Mouse (Mus musculus): ENCODE data around the gene Cmah. TPM values are rescaled to one million over a fixed set of nuclear protein-coding genes. Genes with fewer than 3 reads are reported as not detected.

Gene Cmah
- polyA plus RNA-seq, 1 experiment from 2014 or later = 0.37 TPM

DNA sequence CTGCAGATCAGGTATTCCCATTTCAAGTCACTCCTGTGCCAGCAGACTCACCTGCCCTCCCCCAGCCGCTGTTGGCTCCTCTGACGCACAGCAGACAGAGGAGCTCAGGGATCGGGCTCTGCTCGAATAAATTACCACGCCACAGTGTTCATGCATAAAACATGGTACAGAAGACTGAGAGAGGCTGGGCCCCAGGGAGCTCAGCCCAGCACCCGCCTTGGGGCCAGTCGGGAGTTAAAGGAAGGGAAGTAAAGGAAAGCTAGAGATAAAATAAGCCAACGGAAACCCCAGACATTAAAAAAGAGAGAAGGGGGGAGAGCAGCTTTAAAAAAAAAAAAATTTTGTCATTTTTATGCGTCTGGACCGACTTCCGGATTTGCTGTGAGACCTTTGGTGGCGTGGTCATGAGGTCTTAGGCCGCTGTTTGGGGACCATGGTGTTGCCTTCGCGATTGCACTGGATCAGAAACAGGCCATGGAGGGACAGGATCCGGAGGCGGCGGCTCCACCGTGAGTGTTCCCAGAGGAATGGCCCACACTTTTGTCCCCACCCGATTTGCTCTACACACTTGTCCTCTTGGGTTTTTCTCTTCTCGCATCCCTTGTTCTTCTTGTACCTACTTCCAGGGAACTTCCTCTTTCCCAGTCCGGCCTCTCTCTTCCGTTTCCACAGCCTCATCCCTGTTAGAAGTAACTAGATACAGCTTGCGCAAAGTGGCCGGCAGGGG is 174.1 kb downstream of the Cmah start:
- Histone ChIP-seq H3K9me3 (ENCODE audit: control insufficient read depth, low read length) (no peaks in the 10 kb centered on the region), H3K27me3 (ENCODE audit: control insufficient read depth, insufficient read depth, low read length) (no peaks in the 10 kb centered on the region), H3K9ac (ENCODE audit: low read length) (no peak overlapping the region), H3K27ac (ENCODE audit: low read depth, low read length) (no peak overlapping the region), H3K36me3 (ENCODE audit: control insufficient read depth, insufficient read depth, low read length) (no peaks in the 10 kb centered on the region), H3K4me2 (no peak overlapping the region), H3K4me3 (ENCODE audit: low read depth, low read length) (no peak overlapping the region), H3K4me1 (ENCODE audit: control insufficient read depth, insufficient read depth, low read length) (no peaks in the 10 kb centered on the region)
- peak; percentile 82 for DNase-seq (ENCODE audit: low spot score, missing footprints)
- peak; percentile 83 for ATAC-seq (ENCODE audit: low FRiP score)
- 69% methylated on average over 25 of the region's 25 CpGs for WGBS

DNA sequence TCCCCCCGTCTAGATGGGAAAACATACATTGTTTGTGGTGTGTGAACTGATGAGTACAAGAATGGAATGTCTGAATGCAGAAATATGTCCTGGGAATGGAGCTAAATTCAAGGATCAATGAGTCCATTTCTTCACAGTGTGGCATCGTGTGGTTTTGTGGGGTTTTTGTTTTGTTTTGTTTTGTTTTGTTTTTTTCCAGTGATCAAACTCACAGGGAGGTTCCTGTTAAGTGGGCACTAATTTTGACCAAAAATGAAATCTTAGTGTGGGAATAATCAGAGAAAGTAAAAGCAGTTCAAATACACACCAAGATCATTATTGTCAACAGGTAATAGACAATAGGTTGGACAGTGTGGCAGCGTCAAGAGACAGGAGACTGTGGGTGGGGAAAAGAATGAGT is 174.7 kb downstream of the Cmah start:
- no peaks in the 10 kb centered on the region for H3K36me3 ChIP-seq (ENCODE audit: control insufficient read depth, insufficient read depth, low read length)
- H3K4me2 ChIP-seq = no peak overlapping the region
- no peaks in the 10 kb centered on the region for H3K4me1 ChIP-seq (ENCODE audit: control insufficient read depth, insufficient read depth, low read length)
- no peak overlapping the region for H3K4me3 ChIP-seq (ENCODE audit: low read depth, low read length)
- no peak overlapping the region for H3K27ac ChIP-seq (ENCODE audit: low read depth, low read length)
- H3K27me3 ChIP-seq (ENCODE audit: control insufficient read depth, insufficient read depth, low read length) = no peaks in the 10 kb centered on the region
- H3K9ac ChIP-seq (ENCODE audit: low read length) = no peak overlapping the region
- no peaks in the 10 kb centered on the region for H3K9me3 ChIP-seq (ENCODE audit: control insufficient read depth, low read length)
- no peak for DNase-seq (ENCODE audit: low spot score, missing footprints)
- WGBS = 89% methylated on average over 3 of the region's 3 CpGs
- no peak for ATAC-seq (ENCODE audit: low FRiP score)

DNA sequence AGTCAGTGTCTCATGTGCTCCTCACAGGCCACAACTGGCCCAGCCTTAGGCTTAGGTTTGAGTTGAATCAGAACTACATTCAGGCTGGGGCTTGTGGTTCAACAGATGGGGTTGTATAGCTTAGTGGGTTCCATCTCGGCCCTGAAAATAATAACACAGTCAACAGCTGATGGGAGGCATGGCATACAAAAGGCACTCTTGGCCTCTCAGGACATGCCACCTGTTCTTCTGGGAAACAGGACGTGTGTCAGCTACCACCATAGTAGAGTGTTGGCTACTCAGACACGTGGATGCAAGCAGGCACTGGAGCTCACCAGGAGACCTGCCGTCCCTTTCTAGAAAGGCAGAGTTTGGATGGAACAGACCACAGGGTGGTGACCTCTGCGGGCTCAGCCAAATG is 178.6 kb downstream of the Cmah start:
- DNase-seq (ENCODE audit: low spot score, missing footprints) = no peak
- 71% methylated on average over 5 of the region's 5 CpGs for WGBS
- Histone ChIP-seq H3K9me3 (ENCODE audit: control insufficient read depth, low read length) (no peaks in the 10 kb centered on the region), H3K4me2 (no peak overlapping the region), H3K9ac (ENCODE audit: low read length) (no peak overlapping the region), H3K36me3 (ENCODE audit: control insufficient read depth, insufficient read depth, low read length) (no peaks in the 10 kb centered on the region), H3K27ac (ENCODE audit: low read depth, low read length) (no peak overlapping the region), H3K27me3 (ENCODE audit: control insufficient read depth, insufficient read depth, low read length) (no peaks in the 10 kb centered on the region), H3K4me1 (ENCODE audit: control insufficient read depth, insufficient read depth, low read length) (no peaks in the 10 kb centered on the region), H3K4me3 (ENCODE audit: low read depth, low read length) (no peak overlapping the region)
- no peak for ATAC-seq (ENCODE audit: low FRiP score)

DNA sequence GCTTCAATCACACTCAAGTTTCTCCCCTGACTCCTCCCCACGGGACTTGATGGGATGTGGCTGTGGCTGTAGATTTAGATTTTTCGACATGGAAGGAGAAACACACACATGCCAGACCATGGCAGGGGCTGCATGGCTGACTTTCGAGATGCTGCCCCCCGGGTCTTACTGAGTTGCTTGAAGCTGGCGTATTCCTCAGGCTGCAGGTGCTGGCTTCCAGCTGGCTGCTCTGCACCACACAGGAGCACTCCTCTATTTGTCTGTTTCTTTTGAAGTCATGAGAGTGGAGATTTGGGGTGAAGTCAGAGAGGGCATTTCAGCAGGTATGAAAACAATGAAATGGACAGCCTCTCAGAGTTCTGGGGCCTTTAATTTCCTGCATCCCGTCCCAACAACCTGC is 180.0 kb downstream of the Cmah start:
- no peaks in the 10 kb centered on the region for H3K9me3 ChIP-seq (ENCODE audit: control insufficient read depth, low read length)
- no peaks in the 10 kb centered on the region for H3K4me1 ChIP-seq (ENCODE audit: control insufficient read depth, insufficient read depth, low read length)
- H3K36me3 ChIP-seq (ENCODE audit: control insufficient read depth, insufficient read depth, low read length) = no peaks in the 10 kb centered on the region
- ATAC-seq (ENCODE audit: low FRiP score) (no peak), DNase-seq (ENCODE audit: low spot score, missing footprints) (no peak)
- no peak overlapping the region for H3K4me2 ChIP-seq
- no peaks in the 10 kb centered on the region for H3K27me3 ChIP-seq (ENCODE audit: control insufficient read depth, insufficient read depth, low read length)
- H3K4me3 ChIP-seq (ENCODE audit: low read depth, low read length) = no peak overlapping the region
- no peak overlapping the region for H3K27ac ChIP-seq (ENCODE audit: low read depth, low read length)
- WGBS = 80% methylated on average over 6 of the region's 6 CpGs
- no peak overlapping the region for H3K9ac ChIP-seq (ENCODE audit: low read length)

DNA sequence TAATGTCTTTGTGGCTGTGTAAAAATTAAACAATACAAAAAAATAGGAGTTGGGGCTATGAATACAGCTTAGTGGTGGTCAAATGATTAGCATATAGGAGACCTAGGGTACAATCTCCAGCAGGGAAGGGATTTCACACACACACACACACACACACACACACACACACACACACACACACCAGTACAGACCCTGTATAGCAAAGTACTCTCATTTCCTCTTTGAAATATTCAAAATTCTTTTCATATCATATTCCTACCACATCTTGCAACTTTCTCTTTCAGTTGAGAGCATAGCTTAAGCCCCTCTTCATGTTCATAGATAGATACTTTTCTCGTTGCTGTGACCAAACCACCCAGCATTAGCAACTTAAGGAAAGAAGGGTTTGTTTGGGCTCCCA is 181.7 kb downstream of the Cmah start:
- Histone ChIP-seq H3K4me3 (ENCODE audit: low read depth, low read length) (no peak overlapping the region), H3K4me2 (no peak overlapping the region), H3K9ac (ENCODE audit: low read length) (no peak overlapping the region), H3K9me3 (ENCODE audit: control insufficient read depth, low read length) (no peaks in the 10 kb centered on the region), H3K27me3 (ENCODE audit: control insufficient read depth, insufficient read depth, low read length) (no peaks in the 10 kb centered on the region), H3K4me1 (ENCODE audit: control insufficient read depth, insufficient read depth, low read length) (no peaks in the 10 kb centered on the region), H3K36me3 (ENCODE audit: control insufficient read depth, insufficient read depth, low read length) (no peaks in the 10 kb centered on the region), H3K27ac (ENCODE audit: low read depth, low read length) (no peak overlapping the region)
- DNase-seq (ENCODE audit: low spot score, missing footprints) (peak; percentile 78), ATAC-seq (ENCODE audit: low FRiP score) (no peak)
- 41% methylated on average over 1 of the region's 1 CpGs for WGBS

DNA sequence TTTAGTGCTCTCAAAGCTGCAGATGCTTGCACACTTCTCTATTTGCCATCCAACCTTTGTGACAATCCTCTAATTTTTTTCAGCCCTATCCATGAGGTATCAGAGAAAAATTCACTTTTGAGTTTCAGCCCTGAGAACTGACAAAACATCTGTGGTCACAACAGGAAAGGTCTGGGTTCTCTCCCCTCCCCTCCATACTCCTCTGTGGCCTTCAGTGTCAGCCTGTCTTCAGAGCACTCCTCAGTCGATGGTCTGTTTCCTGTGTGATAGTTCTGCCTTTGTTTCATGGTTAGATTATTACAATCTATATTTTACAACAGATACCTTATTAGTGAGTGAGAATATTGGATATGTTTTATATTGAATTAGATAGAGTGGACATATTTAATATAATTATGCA is 184.2 kb downstream of the Cmah start:
- no peak overlapping the region for H3K9ac ChIP-seq (ENCODE audit: low read length)
- ATAC-seq (ENCODE audit: low FRiP score) = no peak
- no peaks in the 10 kb centered on the region for H3K4me1 ChIP-seq (ENCODE audit: control insufficient read depth, insufficient read depth, low read length)
- H3K27ac ChIP-seq (ENCODE audit: low read depth, low read length) = no peak overlapping the region
- H3K9me3 ChIP-seq (ENCODE audit: control insufficient read depth, low read length) = no peaks in the 10 kb centered on the region
- 96% methylated on average over 1 of the region's 1 CpGs for WGBS
- no peak overlapping the region for H3K4me3 ChIP-seq (ENCODE audit: low read depth, low read length)
- no peaks in the 10 kb centered on the region for H3K27me3 ChIP-seq (ENCODE audit: control insufficient read depth, insufficient read depth, low read length)
- H3K36me3 ChIP-seq (ENCODE audit: control insufficient read depth, insufficient read depth, low read length) = no peaks in the 10 kb centered on the region
- no peak overlapping the region for H3K4me2 ChIP-seq
- DNase-seq (ENCODE audit: low spot score, missing footprints) = no peak

DNA sequence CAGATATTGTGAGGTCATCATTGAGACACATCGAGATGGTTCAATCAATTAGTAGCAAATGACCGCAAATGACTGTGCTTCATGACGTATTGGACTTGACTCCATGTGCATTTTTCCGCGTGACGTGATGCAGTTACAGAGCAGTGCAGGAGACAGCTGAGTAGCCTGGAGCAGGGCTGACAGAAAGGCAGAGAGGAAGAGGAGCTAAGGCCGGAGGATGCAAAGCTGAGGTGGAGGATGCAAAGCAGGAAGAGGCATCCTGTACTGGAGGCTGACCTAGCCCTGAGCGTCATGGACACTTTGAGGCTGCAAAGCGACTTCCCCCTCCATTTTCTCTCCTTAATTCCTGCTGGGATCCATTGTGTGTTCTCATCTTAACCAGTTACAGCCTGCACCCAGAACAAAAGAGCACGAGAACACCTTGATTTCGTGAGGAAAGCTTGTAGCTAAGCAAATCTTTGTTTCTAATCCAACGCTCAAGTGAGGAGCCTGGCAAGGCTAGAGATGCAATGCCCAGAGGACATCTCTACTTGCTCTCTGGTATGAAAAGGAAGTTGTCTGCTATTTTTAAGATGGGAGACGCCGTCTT is 184.8 kb downstream of the Cmah start:
- ATAC-seq (ENCODE audit: low FRiP score) (no peak), DNase-seq (ENCODE audit: low spot score, missing footprints) (peak; percentile 51)
- Histone ChIP-seq H3K4me3 (ENCODE audit: low read depth, low read length) (no peak overlapping the region), H3K4me2 (no peak overlapping the region), H3K4me1 (ENCODE audit: control insufficient read depth, insufficient read depth, low read length) (no peaks in the 10 kb centered on the region), H3K9me3 (ENCODE audit: control insufficient read depth, low read length) (no peaks in the 10 kb centered on the region), H3K27me3 (ENCODE audit: control insufficient read depth, insufficient read depth, low read length) (no peaks in the 10 kb centered on the region), H3K27ac (ENCODE audit: low read depth, low read length) (no peak overlapping the region), H3K36me3 (ENCODE audit: control insufficient read depth, insufficient read depth, low read length) (no peaks in the 10 kb centered on the region), H3K9ac (ENCODE audit: low read length) (no peak overlapping the region)
- 84% methylated on average over 14 of the region's 14 CpGs for WGBS

DNA sequence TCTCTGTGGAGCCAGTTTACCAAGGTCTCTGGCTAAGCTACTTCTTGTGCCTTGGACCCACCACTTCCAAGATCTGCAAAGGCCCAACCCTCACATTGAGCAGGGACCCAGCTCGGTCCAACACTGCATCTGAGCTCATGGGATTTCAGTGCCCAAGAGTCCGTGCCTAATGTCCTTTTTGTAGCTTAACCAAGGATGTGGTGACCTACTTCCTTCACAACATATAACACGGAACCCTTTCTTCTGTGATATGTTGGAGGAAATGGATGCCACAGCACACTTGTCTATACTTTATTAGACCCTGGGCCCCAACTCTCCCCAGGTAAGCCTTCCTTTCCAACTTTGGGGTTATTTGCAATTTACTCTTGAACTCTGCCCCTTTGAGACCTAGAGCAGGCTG is 186.5 kb downstream of the Cmah start:
- H3K4me1 ChIP-seq (ENCODE audit: control insufficient read depth, insufficient read depth, low read length) = no peaks in the 10 kb centered on the region
- H3K4me3 ChIP-seq (ENCODE audit: low read depth, low read length) = no peak overlapping the region
- H3K36me3 ChIP-seq (ENCODE audit: control insufficient read depth, insufficient read depth, low read length) = no peaks in the 10 kb centered on the region
- H3K9ac ChIP-seq (ENCODE audit: low read length) = no peak overlapping the region
- H3K4me2 ChIP-seq = no peak overlapping the region
- 94% methylated on average over 3 of the region's 3 CpGs for WGBS
- no peak for ATAC-seq (ENCODE audit: low FRiP score)
- no peaks in the 10 kb centered on the region for H3K9me3 ChIP-seq (ENCODE audit: control insufficient read depth, low read length)
- no peaks in the 10 kb centered on the region for H3K27me3 ChIP-seq (ENCODE audit: control insufficient read depth, insufficient read depth, low read length)
- DNase-seq (ENCODE audit: low spot score, missing footprints) = no peak
- no peak overlapping the region for H3K27ac ChIP-seq (ENCODE audit: low read depth, low read length)

DNA sequence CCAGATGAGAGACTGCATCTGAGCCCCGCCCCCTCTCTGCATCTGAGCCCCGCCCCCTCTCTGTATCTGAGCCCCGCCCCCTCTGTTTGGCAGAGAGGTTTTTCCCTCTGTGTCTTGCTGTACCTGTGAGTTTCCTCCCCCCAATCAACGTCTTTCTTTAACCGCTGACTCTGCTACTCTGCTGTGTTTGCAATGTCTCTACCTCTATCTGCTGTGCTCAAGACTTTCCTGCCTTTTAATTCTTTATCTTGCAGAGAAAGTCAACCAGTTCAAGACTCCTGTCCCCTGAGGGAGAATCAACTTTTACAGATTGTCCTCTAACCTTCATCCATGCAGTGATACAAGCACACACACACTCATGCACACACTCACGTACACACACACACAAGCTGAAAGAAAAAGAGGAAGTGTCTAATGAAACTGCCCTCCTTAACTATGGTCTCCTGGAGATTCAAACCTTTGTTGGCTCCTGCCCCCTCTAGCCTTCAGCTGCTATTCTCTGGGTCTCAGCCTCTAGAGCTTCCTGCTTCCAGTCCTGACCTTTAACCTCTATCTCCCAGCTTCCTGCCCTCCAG is 188.0 kb downstream of the Cmah start:
- no peak overlapping the region for H3K4me2 ChIP-seq
- H3K27me3 ChIP-seq (ENCODE audit: control insufficient read depth, insufficient read depth, low read length) = no peaks in the 10 kb centered on the region
- no peak overlapping the region for H3K4me3 ChIP-seq (ENCODE audit: low read depth, low read length)
- H3K9me3 ChIP-seq (ENCODE audit: control insufficient read depth, low read length) = no peaks in the 10 kb centered on the region
- H3K9ac ChIP-seq (ENCODE audit: low read length) = no peak overlapping the region
- WGBS = 45% methylated on average over 6 of the region's 6 CpGs
- no peak overlapping the region for H3K27ac ChIP-seq (ENCODE audit: low read depth, low read length)
- no peaks in the 10 kb centered on the region for H3K4me1 ChIP-seq (ENCODE audit: control insufficient read depth, insufficient read depth, low read length)
- ATAC-seq (ENCODE audit: low FRiP score) (no peak), DNase-seq (ENCODE audit: low spot score, missing footprints) (no peak)
- no peaks in the 10 kb centered on the region for H3K36me3 ChIP-seq (ENCODE audit: control insufficient read depth, insufficient read depth, low read length)

Data from midbrain, embryonic 11.5 days (tissue).